Mouse (Mus musculus) olfactory bulb, adult 2 months (tissue): ENCODE data around the gene 9130019O22Rik.

Experiments
- CTCF ChIP-seq: fragments of 200-500 bp; IDR thresholded peaks from 2 replicates; pipeline ENCODE4 v1.5.1; 2012; ENCODE audit warnings: low read depth, mild to moderate bottlenecking, low read length, moderate library complexity; ENCODE audit not compliant: insufficient read depth
- POLR2A ChIP-seq: fragments of 200-500 bp; IDR thresholded peaks from 2 replicates; pipeline ENCODE4 v1.6.1; 2012; ENCODE audit warnings: mild to moderate bottlenecking, low read depth, low read length, moderate library complexity; ENCODE audit not compliant: insufficient read depth

GRCm38 (mm10) chr7:127335604-127336003 lies 51.4 kb downstream of the 9130019O22Rik start:
- no peak for TF ChIP-seq CTCF
- TF ChIP-seq POLR2A: no peak
